Mouse (Mus musculus) testis, adult 2 months (tissue): Measurements from ENCODE around the gene Abcb6.

Source experiments
- CTCF ChIP-seq: fragments of 200-500 bp; IDR thresholded peaks from 2 replicates; pipeline ENCODE4 v1.5.1; 2012; ENCODE audit warnings: low read depth, mild to moderate bottlenecking, inconsistent platforms, low read length, moderate library complexity; ENCODE audit not compliant: control insufficient read depth, insufficient read depth, insufficient replicate concordance
- POLR2A ChIP-seq: fragments of 200-500 bp; IDR thresholded peaks from 2 replicates; pipeline ENCODE4 v1.6.1; 2012; ENCODE audit warnings: low read depth, mild to moderate bottlenecking, inconsistent platforms, low read length, moderate library complexity; ENCODE audit not compliant: control insufficient read depth

DNA sequence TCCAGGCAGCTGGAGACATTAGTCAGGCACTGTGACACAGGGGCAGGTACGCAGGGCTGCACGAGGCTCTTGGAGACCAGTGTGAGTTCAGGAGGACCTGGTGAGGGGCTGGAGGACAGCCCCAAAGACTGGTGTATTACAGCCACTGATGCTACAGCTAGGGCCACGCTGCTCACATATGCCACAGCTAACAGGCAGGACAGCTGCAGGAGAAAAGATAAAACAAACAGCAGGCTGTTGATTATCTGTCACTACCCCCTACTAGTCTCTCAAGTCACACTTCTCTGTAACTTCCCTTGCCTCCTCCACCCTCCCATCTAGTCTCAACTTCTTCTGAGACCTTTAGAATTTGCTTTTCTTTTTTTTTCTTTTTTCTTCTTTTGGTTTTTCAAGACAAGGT, 43.5 kb downstream of the Abcb6 start:
- no peak for TF ChIP-seq CTCF
- no peak for TF ChIP-seq POLR2A
